Mouse (Mus musculus) right cerebral cortex, adult 18-20 months (tissue): ENCODE results near the gene Smim20.

Source experiments
- DNase-seq: peaks from one replicate; pipeline ENCODE4 v3.0.0; 2022; ENCODE audit warnings: mixed read lengths

Smim20 gene

DNA sequence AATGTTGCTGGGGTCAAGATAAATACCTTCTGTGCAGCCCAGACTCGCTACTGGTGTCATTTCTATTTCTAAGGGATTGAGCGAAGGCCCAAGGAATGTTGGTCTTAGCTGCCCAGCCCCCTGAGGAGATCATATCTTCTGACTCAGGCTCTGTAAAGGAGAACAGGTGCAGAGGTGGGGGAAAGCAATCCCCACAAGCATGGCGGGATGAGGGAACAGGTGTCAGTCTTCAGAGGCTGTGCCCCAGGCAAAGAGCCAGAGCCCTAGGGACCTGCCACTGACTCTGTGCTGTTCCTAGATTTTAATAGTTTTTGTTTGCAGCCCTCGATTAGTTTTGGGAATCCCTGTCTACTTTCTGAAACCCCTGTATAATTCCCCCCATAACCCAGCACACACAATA, 702 bp upstream of the Smim20 start:
- no peak for DNase-seq

DNA sequence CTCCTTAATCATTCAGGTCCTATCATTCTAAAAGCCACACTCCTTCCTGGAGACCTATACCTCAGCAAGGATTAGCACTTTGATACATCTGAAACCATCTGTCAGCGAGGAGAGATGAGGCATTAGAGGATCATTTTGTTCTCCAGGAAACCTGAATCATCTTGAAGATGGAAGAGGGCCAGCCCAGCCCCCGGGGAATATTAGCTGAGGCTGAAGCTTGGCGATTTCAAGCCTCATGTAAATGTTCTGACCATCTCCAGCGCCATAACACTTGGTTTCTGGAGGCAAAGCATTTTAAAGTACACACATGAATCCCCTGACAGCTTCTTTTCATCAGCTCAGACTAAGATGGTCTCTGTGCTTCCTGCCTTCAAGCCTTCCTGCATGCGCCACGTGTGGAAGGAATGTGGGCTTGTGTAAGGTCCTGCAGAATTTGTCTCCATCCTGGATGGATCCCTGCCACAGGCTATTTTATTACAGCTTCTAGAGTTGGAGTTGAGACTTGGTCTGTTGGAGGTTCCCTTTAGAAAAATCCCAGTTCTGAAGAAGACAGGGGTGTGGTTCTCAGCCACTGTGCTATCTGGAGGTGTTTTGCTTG, 1.3 kb downstream of the Smim20 start:
- DNase-seq: no peak

DNA sequence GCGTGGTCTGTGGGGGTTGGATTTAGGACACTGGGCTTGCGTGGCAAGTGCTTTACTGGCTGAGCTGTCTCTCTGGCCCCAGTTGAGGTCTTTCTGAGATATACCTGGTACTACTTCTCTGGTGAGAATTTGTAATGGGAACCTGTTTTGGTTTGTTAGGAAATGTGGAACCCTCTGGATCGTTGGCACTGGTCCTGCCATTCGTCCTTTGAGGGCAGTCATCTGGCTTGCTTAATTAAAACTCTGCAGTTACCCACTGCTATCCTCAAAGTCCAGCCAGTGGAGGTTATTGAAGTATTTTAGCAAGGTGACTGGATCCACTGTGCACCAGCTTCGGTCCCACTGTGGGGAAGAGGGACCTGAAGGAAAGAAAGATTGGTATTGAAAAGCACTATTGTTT, 2.9 kb downstream of the Smim20 start:
- DNase-seq: no peak

DNA sequence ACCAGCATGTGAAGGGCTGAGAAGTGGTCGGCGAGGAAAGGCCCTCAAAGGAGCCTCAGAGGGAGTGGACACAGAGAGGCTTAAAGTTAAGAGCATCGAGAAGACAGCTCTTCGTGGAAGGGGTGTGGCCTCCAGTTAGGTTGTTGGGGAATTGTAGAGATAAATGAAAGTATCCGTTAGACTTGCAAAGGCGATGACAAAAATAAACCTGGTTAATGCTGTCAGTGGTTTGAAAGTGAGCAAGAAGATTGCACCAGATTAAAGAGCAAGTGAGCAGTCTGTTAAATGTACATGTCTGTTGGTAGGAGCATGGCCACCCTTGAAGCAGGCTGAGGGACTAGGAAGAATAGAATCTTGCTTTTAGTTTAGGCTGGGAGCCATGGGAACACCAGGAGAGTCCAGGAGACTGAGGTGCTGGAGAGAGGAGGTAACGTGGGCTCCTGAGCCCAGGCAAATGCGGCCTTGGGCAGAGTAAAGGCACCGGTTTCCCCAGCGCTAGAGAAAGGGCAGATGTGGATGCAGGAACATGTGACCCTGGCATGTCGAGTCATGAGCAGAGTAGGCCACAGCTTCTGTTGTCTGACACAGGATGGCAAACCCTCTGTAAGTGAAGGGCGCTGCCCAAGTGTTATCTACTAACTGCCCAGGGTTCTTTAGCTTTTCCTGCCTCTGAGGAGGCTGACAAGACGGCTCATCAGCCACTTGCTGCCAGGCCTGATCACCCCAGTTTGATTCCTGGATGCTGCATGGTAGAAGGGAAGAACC, 4.2 kb downstream of the Smim20 start:
- no peak for DNase-seq

DNA sequence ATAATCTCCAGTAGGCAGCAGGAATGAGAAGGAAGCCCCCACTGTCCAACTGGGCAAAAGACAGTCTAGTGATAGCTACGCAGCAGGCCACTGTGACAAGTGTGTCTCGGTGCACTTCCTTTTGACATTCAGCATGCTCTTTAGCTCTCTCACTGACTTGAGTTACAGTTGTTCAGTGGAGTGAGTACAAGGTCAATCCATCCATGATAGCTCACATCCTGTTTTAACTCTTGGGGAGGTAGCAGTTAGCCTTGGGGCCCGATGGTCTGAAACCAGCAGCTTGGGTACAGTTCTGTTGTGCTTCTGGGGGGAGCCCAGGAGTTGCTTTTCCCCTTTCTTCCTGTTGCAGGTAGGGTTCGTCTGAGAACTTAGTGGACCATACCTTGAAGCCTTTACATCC, 5.7 kb downstream of the Smim20 start:
- no peak for DNase-seq

DNA sequence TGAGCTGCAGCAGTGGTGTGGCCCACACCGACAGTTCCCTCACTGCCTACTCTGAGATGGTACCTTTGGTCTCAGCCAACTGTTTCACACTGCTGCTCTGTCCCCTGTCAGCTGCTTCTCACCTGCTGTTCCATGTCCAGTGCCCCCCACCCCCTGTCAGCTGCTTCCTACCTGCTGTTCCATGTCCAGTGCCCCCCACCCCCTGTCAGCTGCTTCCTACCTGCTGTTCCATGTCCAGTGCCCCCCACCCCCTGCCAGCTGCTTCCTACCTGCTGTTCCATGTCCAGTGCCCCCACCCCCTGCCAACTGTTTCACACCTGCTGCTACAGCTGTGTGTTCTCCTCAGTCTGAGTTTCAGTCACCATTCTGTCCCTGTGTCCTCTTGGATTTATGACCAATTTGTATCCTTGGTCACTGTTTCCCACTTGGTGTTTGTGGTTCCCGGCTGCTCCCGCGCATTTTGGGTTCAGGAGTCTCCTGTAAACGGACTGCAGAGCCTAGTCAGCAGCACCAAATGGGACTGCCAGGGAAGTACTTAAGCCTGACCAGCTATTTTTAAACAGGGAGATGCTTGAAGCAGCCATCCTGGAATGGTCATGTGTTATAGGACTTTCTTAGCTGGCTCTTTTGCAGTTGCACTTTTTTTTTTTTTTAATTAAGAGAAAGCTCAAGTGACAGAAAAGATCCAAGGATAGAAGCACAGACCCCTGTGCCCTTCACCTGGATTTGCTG, 7.0 kb downstream of the Smim20 start:
- no peak for DNase-seq

DNA sequence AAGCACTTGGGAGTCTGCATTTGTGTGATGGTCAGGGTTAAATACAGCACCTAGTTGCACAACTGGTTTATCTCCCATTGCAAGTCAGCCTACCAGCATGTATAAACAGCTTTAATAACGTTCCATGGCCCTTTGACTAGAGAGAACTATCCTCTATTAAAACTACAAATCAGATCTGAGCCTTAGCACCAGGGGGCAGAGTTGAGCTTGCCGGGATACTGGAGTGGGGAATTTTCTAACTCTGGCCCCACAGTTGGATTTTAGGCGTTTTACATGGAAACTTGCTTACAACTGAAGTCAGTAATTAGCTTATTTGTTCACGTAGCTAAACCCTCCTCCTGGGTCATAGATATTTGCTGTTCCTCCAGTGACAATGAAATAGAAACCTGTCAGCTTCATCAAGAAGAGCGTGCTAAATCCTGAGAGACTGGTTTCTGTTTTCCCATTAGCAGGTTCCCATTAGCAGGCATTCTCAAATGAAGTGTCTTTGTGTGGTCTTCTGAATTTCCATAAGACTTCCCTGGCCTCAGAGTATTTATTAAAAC, 8.0 kb downstream of the Smim20 start:
- no peak for DNase-seq

DNA sequence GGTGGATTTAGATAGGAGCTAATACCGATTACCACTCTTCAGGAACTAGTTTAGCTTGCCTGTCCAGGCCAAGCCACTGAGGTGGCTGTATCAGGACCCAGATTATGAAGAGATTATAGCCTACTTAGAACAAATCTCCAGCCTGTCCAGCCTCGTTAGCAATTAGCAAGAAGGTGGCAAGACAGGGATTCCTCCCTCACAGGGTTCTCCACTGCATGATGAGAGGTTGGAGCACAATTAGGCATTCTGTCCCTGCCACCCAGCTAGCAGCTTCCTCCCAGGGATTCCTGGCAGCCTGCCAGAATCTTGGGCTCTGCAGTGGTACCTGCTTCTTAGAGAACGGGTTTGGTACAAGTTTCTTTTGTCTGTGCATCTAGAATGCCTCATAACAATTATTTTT, 8.5 kb downstream of the Smim20 start:
- no peak for DNase-seq

DNA sequence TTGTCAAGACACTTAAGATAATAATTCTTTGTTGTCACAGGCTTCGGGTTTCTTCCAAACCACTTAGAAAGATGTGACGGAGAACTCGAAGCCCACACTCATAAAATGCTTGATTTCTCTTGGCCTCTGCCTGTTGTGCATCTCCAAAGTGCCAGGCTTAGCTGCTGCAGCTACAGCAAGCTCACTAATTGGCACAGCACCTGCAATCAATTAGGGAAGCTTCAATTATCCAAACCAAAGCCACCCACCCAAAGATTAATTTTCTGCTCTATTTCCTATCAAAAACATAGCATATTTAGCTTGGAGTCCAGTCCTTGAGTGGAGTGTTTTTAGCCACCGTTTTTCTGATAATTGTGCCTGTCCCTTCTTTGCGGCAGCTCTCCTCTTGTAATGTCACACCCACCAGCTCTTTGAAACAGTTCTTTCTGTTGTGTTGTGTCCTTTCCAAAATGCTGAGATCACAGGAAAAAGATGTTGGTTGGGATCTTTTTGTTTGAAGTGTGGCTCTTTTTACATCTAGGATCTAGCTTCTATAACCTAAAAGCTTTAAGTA, 9.7 kb downstream of the Smim20 start:
- DNase-seq: no peak

DNA sequence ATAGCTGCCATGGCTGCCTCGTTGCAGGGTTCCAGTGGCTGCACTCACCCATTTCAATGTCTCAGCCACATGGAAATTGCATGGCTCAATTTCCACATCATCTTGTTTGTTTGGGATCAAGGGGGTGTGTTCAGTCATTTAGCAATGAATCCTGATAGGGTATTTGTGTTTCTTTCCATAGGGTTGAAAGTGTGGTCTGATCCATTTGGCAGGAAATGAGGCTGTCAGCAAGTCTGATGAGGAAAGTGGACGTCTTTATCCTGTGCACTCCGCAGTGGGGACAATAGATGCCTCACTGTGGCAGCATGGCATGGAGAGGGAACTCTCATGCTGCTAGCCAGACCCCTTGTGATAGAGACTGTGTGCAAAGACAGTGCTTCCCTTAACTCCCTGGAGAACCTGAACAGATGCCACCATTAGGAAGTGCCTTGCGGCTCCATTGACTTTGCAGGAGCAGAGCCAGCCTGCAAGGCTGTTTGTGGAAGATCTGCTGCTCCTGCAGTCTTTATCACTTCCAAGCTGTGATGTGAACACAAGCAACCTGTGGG, 10.9 kb downstream of the Smim20 start:
- DNase-seq: no peak

DNA sequence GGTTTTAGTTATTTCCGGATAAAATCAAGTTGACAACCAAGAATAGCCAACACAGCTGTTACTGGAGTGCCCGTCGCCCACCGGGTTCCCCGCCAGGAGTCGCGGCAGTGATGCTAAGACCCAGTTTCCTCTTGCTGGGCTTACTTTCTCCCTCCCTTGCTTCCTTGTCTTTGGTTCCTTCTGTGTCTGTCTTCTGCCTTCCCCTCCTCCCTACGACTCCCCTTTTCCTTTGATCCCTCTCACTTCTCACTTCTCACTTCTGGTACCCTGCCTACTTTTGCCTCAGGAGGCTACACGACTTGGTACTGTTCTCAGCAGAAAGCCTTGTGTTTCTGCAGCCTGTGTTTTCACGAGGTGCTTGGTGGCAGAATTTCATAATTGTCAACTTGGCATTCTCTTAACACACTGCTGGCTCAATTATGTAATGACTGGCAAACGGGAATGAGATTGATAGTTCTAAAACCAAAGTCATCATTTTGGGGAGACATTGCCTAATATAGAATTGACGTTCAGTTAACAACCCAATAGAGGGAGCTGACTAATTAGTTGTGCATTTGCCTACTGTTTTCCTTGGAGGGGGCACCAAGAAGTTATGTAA, 12.4 kb downstream of the Smim20 start:
- no peak for DNase-seq

DNA sequence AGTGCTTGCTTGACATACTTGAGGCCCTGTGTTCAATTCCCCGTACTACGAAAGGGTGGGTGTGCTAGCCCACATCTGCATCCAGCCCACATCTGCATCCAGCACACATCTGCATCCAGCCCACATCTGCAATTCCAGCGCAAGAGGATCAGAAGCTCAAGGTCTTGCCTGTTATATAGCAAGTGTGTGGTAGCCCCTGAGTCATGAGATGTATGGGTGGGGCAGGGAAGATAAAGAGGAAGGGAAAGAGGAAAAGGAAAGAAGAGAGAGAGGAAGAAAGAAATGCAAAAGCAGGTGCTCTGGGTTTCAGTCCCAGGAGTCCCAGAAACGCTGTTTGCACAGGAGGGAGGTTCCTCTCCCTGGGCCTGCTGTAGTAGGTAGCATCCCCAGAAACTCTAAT, 15.6 kb downstream of the Smim20 start:
- DNase-seq: no peak

DNA sequence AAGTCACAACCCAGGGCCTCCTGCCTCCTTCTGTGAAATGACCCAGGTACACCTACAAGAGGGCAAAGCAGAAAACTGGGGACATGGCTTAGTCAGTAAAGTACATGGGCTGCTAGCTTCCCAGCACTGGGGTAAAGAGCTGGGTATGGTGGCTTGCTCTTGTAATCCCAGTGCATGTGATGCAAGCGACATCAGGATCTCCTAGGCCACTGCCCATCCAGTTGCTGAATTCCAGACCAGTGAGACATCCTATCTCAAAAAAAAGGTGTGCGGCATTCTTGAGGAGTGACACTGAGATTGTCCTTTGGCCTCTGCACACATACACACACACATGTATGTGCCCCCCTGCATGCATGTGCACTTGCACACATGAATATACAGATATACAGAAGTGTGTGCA, 19.5 kb downstream of the Smim20 start:
- DNase-seq: no peak

DNA sequence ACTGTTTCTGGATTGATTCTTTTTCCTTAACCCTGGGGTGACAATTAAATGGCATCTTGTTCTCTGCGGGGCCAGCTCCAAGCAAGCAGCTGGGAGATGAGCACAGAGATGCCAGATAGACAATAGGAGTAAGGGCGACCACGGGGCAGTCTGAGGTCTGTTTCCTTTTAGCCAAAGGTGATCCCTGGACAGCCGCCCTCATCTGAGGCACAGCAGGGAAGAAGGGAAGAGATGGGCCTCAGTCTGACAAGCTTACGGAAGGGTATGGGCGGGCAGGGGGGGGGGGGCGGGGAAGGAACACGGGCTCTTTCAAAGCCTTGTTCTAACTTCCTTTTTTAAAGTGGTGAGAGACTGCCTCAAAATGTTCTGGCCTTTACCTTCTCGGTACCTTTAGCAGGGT, 22.6 kb downstream of the Smim20 start:
- DNase-seq: no peak

DNA sequence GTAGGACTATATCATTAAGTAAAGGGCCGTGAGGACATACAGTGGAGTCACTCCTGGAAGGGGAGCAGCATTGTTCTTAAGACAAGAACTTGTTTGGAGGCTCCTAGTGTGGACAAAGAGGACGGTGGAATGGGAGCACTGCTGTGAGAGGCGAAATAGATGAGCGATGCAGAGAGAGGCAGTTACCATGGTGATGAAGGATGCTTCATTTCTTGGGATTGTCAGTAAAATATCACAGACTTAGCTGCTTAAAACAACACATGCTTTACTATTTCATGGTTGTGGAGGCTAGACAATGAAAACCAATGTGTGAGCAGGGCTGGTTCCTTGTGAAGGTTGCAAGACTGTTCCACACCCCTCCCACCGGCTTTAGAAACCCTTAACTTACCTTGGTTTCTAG, 27.7 kb downstream of the Smim20 start:
- DNase-seq: no peak

DNA sequence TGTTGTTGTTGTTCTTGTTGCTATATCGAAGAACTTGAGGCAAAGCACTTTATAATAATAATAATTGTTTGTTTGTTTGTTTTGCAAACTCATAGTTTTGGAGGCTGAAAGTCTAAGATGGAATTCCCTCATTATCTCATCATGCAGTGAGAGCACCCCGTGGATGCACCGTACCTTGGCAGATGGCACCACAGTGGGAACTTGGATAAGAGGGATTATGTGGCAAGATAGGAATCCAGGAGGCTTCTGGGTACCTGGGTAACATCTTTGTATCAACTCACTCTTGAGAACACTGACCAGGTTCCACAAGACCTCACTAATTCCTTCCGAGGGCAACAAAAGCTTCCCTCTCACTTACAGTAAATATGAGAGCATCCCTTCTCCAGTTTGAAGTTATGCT, 30.1 kb downstream of the Smim20 start:
- no peak for DNase-seq

DNA sequence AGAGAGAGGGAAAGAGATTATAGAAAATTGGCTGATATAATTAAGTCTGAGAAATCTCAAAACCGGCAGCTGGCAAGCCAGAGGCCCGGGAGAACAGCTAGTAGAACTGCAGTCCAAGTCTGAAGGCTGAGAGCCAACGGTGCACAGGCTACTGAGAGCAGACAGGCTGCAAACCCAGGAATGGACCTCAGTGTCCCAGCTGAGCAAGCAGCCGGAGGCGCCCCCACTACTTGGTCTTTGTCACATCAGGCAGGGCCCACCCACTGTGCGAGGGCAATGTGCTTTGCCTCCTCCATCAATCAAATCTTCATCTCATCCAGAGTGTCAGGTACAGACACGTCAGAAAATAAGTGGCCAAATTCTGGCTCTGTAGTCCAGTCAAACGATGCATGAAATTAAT, 34.6 kb downstream of the Smim20 start:
- DNase-seq: no peak

DNA sequence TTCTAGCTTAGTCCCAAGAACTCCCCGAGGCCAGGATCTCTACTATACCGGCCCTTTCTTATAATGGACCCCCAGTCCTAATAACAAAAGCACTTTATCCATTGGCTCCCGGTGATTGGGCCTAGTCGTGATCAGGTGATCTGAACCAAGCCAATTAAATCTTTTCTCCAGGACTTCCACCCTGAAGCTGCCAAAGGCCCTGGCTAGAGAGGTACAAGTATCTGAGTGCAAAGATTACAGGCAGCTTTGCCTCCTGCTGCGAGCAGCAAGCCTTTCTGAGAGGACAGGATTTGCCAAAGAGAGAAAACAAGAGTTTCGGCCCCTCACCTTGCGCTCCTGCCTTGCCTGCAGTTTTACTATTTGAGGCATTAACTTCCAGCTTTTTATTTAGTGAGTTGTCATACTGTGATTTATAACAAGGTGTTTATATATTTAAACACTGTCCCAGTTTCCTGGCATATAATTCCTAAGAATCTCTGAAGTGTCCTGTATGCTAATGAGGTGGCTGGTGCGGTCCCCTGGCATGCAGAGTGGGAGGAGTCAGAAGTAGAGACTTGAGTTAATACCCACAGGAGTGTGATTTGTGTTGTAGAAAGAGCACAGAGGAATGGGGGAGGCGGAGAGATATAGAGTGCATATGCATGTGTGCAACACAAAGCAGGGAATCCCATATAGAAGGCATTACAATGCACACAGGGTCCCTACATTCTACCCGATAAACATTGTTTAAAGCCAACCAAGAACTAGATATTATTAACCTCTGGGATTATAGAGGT, 36.2 kb downstream of the Smim20 start:
- no peak for DNase-seq

DNA sequence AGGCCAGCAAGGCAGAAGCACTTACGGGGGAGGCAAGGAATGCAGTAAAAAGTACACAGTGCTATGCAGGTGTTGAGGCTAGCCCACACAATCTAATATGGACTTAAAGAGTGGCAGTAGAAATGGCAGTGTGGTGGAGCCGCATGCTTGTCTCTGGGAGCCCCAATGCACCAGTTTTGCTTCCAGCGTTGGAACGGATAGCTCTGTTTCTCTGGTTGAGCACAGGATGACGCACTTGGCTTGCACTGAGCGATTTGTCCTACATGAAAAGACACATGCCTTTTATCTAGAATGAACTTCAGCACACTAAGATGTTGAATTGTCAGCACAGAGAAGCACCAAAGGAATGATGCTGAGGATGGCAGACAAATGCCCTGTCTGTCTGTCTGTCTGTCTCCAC, 37.1 kb downstream of the Smim20 start:
- DNase-seq: no peak

DNA sequence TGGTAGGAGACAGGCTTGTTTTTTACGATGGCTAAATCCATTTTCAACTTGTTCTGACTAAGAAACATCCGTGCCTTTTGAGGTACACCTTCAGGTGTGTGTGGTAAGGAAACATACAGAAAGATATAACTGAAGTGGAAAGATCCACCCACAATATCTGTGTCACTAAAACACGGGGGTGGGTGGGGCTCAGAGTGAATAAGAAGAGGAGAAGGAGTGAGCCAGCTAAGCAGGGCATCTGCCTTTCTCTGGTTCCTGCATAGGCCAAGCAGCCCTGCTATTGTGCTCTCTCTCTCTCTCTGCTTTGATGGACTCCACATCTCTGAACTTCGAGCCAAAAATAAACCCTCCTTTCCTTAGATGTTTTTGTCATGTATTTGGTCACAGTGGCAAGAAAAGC, 38.1 kb downstream of the Smim20 start:
- DNase-seq: peak; percentile 21

DNA sequence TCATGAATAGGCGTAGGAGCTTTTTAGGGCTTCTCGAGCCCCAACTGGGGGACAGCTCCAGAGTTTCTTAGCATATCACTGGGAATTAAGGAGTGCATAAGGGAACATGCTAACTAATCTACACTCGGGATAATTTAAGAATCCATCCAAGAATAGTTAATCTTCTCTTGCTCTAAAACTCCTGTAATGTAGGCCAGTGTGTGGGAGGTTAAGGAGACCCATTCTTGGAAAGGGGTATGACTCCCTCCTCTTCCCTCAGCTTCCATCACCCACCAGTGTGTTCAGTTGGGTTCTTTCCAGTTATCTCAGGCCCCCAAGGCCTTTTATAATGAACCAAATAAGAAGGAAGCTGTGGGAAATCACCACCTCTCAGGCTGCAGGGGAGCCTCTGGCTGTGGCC, 40.0 kb downstream of the Smim20 start:
- DNase-seq: no peak

DNA sequence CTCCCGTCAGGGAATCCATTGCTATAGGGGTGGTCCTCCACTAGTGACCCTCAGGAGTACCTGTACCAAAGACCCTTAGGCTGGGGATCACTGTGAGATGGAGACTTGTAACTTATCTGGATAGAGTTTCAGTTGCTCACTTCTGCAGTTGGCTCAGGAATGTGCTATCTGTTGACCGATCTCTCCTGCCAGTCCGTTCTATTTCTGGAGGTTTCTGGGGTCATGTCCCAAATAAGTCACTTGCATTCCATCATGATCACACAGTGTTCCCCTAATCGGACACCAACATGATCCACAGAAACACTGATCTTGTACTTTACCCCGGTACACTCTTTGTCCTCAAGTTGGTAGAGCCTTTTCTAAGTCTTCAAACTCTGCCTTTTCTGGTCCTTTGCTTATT, 40.6 kb downstream of the Smim20 start:
- DNase-seq: no peak
